Mouse (Mus musculus) CH12.LX (cell line): Measurements from ENCODE around the gene Tkfc.

ENCODE experiments used
- CHD2 ChIP-seq: IDR thresholded peaks from 2 replicates; pipeline ENCODE4 v1.6.1; 2011; ENCODE audit warnings: low read length, improper control_type of control experiment
- CTCF ChIP-seq, 2 experiments: IDR thresholded peaks in 1 of 2; conservative IDR thresholded peaks in 1 of 2; 2 replicates each; pipeline ENCODE4 v1.5.1; 2011 to 2012; ENCODE audit warnings: low read depth in 2 of 2, low read length in 2 of 2, improper control_type of control experiment in 1 of 2, inconsistent platforms in 1 of 2, mild to moderate bottlenecking in 1 of 2, moderate library complexity in 1 of 2
- EP300 ChIP-seq: IDR thresholded peaks from 2 replicates; pipeline ENCODE4 v1.6.1; 2011; ENCODE audit warnings: low read length, improper control_type of control experiment
- MAFK ChIP-seq: IDR thresholded peaks from 2 replicates; pipeline ENCODE4 v1.6.1; 2011; ENCODE audit warnings: low read length, improper control_type of control experiment; ENCODE audit not compliant: insufficient replicate concordance
- MXI1 ChIP-seq: IDR thresholded peaks from 2 replicates; pipeline ENCODE4 v1.6.1; 2011; ENCODE audit warnings: mild to moderate bottlenecking, low read depth, low read length, improper control_type of control experiment
- MYC ChIP-seq: IDR thresholded peaks from 2 replicates; pipeline ENCODE4 v1.6.1; 2011; ENCODE audit warnings: low read depth, mild to moderate bottlenecking, improper control_type of control experiment, low read length
- NRF1 ChIP-seq: IDR thresholded peaks from 2 replicates; pipeline ENCODE4 v1.6.1; 2014; ENCODE audit warnings: low read depth, mild to moderate bottlenecking, inconsistent platforms, low read length, improper control_type of control experiment, moderate library complexity
- POLR2A ChIP-seq: IDR thresholded peaks from 2 replicates; pipeline ENCODE4 v1.6.1; 2011; ENCODE audit warnings: low read depth, mild to moderate bottlenecking, improper control_type of control experiment, low read length
- USF2 ChIP-seq: conservative IDR thresholded peaks from 2 replicates; pipeline ENCODE4 v1.6.1; 2011; ENCODE audit warnings: low read depth, low read length, improper control_type of control experiment
- ZC3H11A ChIP-seq: IDR thresholded peaks from 2 replicates; pipeline ENCODE4 v1.6.1; 2012; ENCODE audit warnings: low read depth, mild to moderate bottlenecking, inconsistent platforms, low read length, improper control_type of control experiment
- ZKSCAN1 ChIP-seq: IDR thresholded peaks from 2 replicates; pipeline ENCODE4 v1.6.1; 2012; ENCODE audit warnings: low read depth, inconsistent platforms, low read length, improper control_type of control experiment, borderline replicate concordance

DNA sequence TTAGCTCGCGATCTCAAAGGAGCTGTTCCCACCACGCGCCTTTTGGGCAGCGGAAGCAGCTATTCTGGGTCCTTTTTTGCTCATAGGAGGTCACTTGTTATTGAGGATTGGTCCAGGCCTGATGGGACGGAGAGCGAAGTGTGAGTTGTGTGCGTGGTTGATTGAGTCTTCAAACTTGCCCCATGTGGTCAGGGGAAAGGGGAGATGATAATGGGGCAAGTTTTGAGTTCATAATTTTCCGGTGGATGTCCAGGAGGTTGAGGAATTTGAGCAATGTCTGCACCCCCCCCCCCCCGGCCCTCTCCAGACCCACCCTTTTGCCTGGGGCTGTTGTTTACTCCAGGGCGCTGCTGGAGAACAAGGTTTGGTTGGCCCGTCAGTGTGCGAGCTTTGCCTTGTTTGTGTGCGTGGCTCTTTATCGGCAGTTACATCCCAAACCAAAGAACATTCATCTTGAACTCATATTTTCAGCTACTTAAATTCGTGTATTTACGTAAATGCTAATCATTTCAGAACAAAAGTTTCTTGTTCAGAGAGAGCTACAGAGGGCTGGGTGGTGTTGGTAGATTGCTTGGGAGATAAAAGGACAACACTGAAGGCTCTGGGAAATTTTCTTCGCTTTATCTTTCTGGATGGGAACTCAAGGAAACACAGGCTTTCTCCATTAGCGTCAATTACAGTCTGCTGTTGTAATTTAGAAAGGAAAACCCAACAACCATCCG lies 608 bp upstream of the Tkfc start:
- TF ChIP-seq ZC3H11A: no peak
- TF ChIP-seq MAFK: no peak
- no peak for TF ChIP-seq POLR2A
- no peak for TF ChIP-seq MXI1
- no peak for TF ChIP-seq USF2
- no peak for TF ChIP-seq MYC
- no peak for TF ChIP-seq CTCF (conservative IDR thresholded peaks at IDR 0.05 in 1 of 2, IDR thresholded peaks at IDR 0.05 in 1 of 2; ENCODE audit: low read depth in 2 of 2, low read length in 2 of 2)
- TF ChIP-seq CHD2: no peak
- TF ChIP-seq ZKSCAN1: no peak
- no peak for TF ChIP-seq NRF1
- TF ChIP-seq EP300: no peak
